Mouse (Mus musculus) E14TG2a.4 (cell line): Measurements from ENCODE around the gene Zhx3.
A peak's percentile ranks its signal among the peaks of the same experiment; 100 is the strongest.

Source experiments
- H3K27me3 ChIP-seq: 2 replicates; pipeline ENCODE4 v1.6.1; 2014; ENCODE audit warnings: low read length, control low read depth; ENCODE audit not compliant: insufficient read depth
- H3K36me3 ChIP-seq: 2 replicates; pipeline ENCODE4 v1.6.1; 2014; ENCODE audit warnings: low read length, control low read depth; ENCODE audit not compliant: insufficient read depth
- H3K4me1 ChIP-seq: replicated peaks from 2 replicates; pipeline ENCODE4 v1.6.1; 2014; ENCODE audit warnings: low read depth, low read length, control low read depth
- H3K4me3 ChIP-seq: replicated peaks from 2 replicates; pipeline ENCODE4 v1.5.1; 2014; ENCODE audit warnings: mild to moderate bottlenecking, low read length
- H3K9me3 ChIP-seq: 2 replicates; pipeline ENCODE4 v1.6.1; 2014; ENCODE audit warnings: low read length, control low read depth
- CTCF ChIP-seq: conservative IDR thresholded peaks from 2 replicates; pipeline ENCODE4 v1.5.1; 2014; ENCODE audit warnings: low read length
- NANOG ChIP-seq: IDR thresholded peaks from 2 replicates; pipeline ENCODE4 v1.6.1; 2014; ENCODE audit warnings: borderline replicate concordance, low read length, mixed read lengths
- POU5F1 ChIP-seq: IDR thresholded peaks from 2 replicates; pipeline ENCODE4 v1.6.1; 2014; ENCODE audit warnings: low read length, borderline replicate concordance

The Zhx3 gene

DNA sequence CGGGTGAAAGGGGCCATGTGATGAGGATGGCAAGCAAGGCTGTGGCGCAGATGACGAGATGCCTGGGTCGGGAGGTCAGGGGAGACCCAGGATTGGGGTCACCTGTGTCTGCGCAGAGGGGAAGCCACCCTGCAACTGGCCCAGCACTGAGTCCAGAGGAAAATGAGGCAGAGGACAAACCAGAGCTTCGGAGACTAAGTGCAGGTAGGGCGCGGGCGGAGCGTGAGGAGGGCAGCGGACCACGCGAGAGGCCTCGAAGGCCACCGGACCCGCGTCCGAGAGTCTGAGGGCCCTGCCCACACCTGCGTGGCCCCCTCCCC is 142.0 kb downstream of the Zhx3 start:
- Histone ChIP-seq H3K4me3 (peak overlapping the region; percentile 95), H3K36me3 (peaks cover 23% of the 10 kb centered on the region), H3K27me3 (peaks cover 10% of the 10 kb centered on the region; the same call in 1 of the 2 replicates), H3K9me3 (no peaks in the 10 kb centered on the region), H3K4me1 (peaks cover 50% of the 10 kb centered on the region)
- TF ChIP-seq POU5F1 (no peak), CTCF (no peak), NANOG (no peak)

DNA sequence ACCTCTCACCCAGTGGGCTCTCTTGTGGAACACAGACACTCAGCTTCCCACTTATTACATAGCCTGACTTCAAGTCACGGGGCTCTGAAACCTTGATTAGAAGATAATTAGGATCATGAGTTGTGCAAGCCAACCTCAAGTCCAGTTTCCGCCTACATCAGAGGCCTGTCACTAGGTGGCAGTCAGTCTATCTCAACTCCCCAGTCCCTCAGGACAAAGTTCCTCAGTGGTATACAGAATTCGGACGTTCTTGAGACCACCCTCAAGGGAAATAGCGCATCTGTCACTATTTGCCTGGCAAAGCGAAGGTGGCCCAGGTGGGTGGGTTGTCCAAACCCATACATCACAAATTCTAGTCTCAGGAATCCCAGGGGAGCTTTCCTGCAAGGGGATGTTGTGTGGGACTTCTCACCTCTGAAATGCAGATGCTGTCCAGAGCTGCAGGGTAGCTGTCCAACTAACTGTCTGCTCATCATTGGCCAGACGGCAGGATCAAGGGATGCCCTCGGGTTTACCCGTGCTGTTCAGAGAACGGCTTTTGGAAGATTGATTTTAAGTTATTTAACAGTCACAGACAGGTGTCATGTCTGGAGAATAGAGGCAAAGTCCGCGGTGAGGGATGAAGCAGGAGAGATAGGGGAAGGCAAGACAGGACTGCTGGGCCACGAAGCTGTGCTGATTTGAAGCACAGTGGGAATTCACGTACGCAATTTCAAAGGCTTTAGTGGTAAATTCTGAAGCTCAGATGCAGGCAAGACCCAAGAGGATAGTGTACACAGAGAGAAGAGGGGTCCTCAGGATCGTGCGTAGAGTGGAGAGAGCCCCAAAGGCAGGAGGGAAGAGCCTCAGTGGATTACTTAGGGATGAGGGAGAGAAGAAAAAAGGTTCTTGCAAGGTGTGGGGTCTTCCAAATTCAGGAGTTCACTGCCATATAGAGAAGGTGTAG is 142.7 kb downstream of the Zhx3 start:
- peaks cover 10% of the 10 kb centered on the region; the same call in 1 of the 2 replicates for H3K27me3 ChIP-seq

DNA sequence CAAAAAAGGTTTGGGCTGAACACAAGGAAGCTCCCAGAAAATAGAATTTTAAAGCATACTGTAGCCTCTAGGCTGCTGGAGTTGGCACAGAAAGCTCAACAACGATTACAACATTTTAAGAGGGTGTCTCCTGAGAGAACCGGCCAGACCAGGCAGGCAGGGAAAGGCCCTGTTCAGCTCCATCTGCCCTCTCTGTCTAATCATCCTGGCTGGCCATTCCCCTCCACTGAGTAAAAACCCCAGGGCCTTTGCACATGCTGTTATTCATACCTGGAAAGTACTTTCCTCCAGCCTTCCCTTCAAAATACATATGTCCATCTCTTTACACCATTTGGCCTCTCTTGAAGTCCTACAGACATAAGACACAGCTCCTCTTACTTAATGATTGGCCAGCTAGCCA is 143.4 kb downstream of the Zhx3 start:
- Histone ChIP-seq H3K36me3 (peaks cover 15% of the 10 kb centered on the region), H3K4me3 (no peak overlapping the region), H3K9me3 (no peaks in the 10 kb centered on the region), H3K27me3 (peaks cover 10% of the 10 kb centered on the region; the same call in 1 of the 2 replicates), H3K4me1 (peaks cover 37% of the 10 kb centered on the region)
- TF ChIP-seq POU5F1 (no peak), NANOG (no peak), CTCF (no peak)

More for the DNA sequence above, 142.7 kb downstream of the Zhx3 start:
- H3K9me3 ChIP-seq = no peaks in the 10 kb centered on the region
- peak overlapping the region; percentile 95 for H3K4me3 ChIP-seq
- TF ChIP-seq POU5F1 (no peak), NANOG (no peak), CTCF (no peak)
- peaks cover 22% of the 10 kb centered on the region for H3K36me3 ChIP-seq
- peaks cover 44% of the 10 kb centered on the region for H3K4me1 ChIP-seq

DNA sequence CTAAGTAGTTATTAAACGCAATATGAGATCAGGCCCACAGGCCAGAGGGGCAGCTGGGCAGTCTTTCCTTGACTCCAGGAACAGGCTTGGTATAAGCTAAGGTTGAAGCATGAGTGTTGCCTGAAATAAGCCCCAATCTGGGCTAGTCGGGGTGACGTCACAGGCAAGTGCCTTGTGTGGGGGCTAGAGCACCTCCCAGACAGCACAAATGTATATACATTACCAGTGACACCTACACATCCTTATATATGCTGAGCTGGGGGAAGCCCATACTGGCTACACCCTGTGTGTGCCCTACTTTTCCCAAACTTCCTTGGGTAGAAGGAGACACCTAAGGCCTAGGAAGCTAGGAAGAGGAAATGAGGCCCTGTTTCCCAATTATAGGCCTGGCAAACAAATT is 143.8 kb downstream of the Zhx3 start:
- H3K4me1 ChIP-seq = peaks cover 32% of the 10 kb centered on the region
- peaks cover 13% of the 10 kb centered on the region for H3K36me3 ChIP-seq
- TF ChIP-seq POU5F1 (no peak), CTCF (no peak), NANOG (no peak)
- no peak overlapping the region for H3K4me3 ChIP-seq
- no peaks in the 10 kb centered on the region for H3K9me3 ChIP-seq
- H3K27me3 ChIP-seq = peaks cover 10% of the 10 kb centered on the region; the same call in 1 of the 2 replicates

DNA sequence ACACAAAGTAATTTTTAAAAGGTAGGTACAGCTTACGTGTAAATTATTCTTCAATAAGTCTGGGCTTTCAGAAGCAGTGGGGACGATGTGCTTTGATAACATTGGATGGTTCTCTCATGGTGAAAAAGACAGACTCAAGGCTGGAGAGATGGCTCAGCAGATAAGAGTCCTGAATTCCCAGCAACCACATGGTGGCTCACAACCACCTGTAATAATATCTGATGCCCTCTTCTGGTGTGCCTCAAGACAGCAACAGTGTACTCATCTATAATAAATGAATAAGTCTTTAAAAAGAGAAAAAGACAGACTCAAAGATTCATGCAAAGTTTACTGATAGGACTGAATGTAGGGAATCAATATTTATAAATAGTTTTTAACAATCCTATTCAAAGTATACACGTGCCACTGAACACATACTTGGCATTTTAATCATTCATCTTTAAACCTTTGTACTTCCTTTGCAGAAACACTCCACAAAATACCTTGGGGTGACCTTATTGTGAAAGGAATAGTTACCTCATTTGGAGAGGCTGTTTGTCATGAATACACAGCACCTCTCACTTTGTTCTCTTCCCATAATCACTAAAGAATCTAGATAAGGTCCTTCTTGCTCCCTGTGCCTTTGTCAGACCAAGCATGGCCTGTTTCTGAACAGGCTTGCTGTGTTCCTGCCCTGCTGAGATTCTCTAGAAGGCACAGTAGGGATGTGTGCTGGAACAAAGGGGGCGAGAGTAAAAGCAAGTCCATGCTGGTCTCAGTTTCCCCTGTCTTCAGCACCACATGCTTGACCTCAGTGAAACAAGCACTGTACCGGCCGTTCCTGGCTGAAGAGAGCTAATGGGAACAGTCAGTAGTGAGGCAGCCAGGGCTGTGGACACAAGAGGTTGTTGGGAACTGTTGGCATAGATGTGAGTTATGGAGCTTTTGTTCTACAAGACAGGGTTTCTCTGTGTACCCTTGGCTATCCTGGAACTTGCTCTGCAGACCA is 146.6 kb downstream of the Zhx3 start:
- Histone ChIP-seq H3K4me1 (peaks cover 13% of the 10 kb centered on the region), H3K9me3 (no peaks in the 10 kb centered on the region), H3K27me3 (peaks cover 10% of the 10 kb centered on the region; the same call in 1 of the 2 replicates), H3K36me3 (peaks cover 24% of the 10 kb centered on the region), H3K4me3 (no peak overlapping the region)
- TF ChIP-seq NANOG = no peak
- no peak for TF ChIP-seq POU5F1
- TF ChIP-seq CTCF = no peak

DNA sequence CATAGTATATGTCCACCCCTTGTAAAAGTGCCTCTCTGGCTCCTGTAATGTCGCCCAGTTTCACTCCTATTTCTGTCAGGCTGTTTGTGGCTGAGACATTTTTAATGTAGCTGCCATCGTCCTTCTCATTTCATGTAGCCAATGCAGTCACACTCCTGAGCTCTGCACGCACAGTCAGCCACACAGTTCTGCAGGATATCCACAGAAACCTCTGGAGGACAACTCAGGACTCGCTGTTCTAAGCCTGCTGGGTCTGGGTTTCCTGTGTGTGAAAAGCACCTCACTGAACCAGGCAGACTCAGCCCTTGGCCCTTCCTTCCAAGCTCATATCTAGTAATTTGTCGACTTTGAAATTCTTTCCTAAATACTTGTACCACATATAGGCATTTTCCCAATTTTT is 148.3 kb downstream of the Zhx3 start:
- H3K4me3 ChIP-seq = no peak overlapping the region

DNA sequence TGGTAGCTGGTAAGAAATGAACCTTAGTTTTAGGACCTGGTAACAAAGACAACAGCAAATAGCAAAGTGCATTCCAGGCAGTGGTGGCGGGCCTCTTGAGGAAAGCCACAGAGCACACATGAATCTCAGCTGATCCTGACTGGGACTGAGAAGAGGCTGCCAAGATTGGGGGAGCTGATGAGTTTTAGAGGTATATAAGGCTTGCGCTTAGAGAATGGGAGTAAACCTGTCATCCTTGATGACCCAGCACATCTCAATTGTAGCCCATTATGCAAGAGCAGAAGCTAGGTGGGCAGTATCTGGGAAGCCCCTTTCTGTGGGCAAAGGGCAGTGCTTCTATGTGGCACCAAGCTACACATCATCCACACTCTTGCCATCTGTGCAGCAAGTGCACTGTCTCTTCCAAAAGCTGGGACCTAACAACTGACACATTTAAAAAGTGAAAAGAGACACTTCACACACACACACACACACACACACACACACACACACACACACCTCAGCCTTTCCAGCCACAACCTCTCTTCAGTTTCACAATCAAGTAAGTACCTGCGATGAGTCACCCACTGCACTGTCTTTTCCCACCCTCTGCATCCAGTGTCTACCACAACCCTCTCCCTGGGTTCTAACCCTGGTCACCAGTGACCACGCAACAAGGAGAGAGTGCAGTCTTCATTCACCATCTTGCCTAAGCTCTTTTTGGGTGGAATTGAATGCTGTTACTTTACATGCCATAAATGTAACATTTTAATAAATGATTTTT is 149.0 kb downstream of the Zhx3 start:
- no peak for TF ChIP-seq NANOG
- TF ChIP-seq POU5F1 = no peak
- no peak for TF ChIP-seq CTCF
- H3K4me1 ChIP-seq = no peaks in the 10 kb centered on the region
- no peaks in the 10 kb centered on the region for H3K27me3 ChIP-seq
- no peaks in the 10 kb centered on the region for H3K9me3 ChIP-seq
- H3K4me3 ChIP-seq = no peak overlapping the region
- H3K36me3 ChIP-seq = peaks cover 47% of the 10 kb centered on the region

More for the DNA sequence above, 148.3 kb downstream of the Zhx3 start:
- Histone ChIP-seq H3K4me1 (no peaks in the 10 kb centered on the region), H3K27me3 (no peaks in the 10 kb centered on the region), H3K36me3 (peaks cover 40% of the 10 kb centered on the region), H3K9me3 (no peaks in the 10 kb centered on the region)
- TF ChIP-seq CTCF (no peak), POU5F1 (no peak), NANOG (no peak)

DNA sequence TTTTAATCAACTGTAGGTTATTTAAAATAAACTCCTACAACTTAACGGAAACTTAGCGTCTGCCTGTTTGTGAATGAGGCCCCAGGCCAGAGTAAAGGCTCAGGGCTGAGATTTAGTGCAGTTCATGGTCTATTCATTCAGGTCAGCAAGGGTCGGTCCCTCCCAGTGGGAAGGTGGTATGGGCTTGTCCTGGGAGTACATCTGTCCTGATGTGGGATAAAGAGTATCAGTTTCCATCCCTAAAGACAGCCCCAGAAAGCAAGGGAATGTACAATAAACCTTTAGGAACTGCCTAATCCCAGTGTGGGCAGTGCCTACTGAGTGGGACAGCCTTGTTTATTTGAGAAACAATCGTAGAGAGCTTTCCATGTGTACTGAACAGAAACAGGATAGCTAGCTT is 150.1 kb downstream of the Zhx3 start:
- Histone ChIP-seq H3K36me3 (peaks cover 57% of the 10 kb centered on the region), H3K4me3 (no peak overlapping the region), H3K27me3 (no peaks in the 10 kb centered on the region), H3K4me1 (no peaks in the 10 kb centered on the region), H3K9me3 (no peaks in the 10 kb centered on the region)
- no peak for TF ChIP-seq CTCF
- TF ChIP-seq NANOG = no peak
- no peak for TF ChIP-seq POU5F1
